Mouse (Mus musculus): Measurements from ENCODE around the gene Nlgn3. TPM values are rescaled to one million over a fixed set of nuclear protein-coding genes. Genes with fewer than 3 reads are reported as not detected.
"Not testable (repeated sequence)": the region's sequence is repeated elsewhere in the genome, so short reads cannot be mapped to it uniquely, and the experiment has no call there.

The Nlgn3 gene
- polyA plus RNA-seq, 1 experiment: 0.22 TPM

- H3K27ac ChIP-seq (ENCODE audit: control insufficient read depth, insufficient read depth, low read depth, low read length): peak overlapping the region; percentile 84
- H3K27me3 ChIP-seq (ENCODE audit: control insufficient read depth, insufficient read depth, low read length): no peaks in the 10 kb centered on the region
- no peak for TF ChIP-seq CTCF (IDR thresholded peaks at IDR 0.05; ENCODE audit: control insufficient read depth, insufficient read depth, insufficient replicate concordance, low read depth, low read length)
- H3K36me3 ChIP-seq (ENCODE audit: control insufficient read depth, insufficient read depth, low read length): no peaks in the 10 kb centered on the region
- H3K4me1 ChIP-seq (ENCODE audit: control insufficient read depth, insufficient read depth, low read length): no peaks in the 10 kb centered on the region
- peak overlapping the region; percentile 79 for H3K4me3 ChIP-seq (ENCODE audit: control insufficient read depth, low read depth, low read length)
These were observed 33.0 kb downstream of the Nlgn3 start for GRCm38 (mm10) chrX:101332031-101332374.

DNA sequence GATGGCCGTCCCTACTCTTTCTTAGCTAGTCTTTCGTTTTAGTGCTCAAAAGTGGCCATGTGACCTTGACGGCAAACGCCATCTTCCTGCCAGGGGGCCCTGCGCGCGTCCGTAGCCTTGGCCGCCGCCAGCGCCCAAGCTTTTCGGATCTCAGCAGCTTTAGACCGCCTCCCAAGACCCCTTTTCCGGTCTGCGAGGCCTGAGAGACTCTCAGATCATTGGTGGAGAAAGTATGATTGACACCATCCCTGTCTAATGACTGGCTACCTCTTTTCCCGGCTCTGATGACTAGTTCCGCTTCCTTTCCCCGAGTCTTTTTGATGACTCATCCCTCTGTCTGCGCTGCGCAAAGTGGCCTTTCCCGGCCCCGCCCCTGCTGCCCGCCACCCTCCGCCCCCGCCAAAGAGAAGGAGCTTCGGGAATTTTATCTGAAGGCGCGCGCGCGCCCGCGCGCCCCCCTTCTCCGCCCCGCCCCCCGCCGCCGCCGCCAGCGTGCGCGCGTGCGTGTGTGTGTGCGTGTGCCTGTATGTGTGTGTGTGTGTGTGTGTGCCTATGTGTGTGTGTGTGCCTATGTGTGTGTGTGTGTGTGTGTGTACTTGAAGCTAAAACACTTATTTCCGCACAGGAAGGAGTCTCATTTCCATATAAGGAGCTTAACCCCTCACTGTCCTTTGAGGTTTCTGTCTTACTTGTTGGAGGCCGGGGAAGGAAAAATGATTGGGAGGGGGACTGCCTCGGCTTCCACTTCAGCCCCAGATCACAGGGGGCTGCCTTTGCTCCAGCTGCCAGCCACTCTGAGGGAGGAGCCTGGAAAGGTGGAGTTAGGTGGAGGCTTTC is 33.6 kb downstream of the Nlgn3 start:
- peak; percentile 57 for TF ChIP-seq POLR2A (IDR thresholded peaks at IDR 0.05; ENCODE audit: control insufficient read depth, low read depth, low read length)
- TF ChIP-seq CTCF (IDR thresholded peaks at IDR 0.05; ENCODE audit: control insufficient read depth, insufficient read depth, insufficient replicate concordance, low read depth, low read length): no peak
- no peaks in the 10 kb centered on the region for H3K36me3 ChIP-seq (ENCODE audit: control insufficient read depth, insufficient read depth, low read length)
- H3K27ac ChIP-seq (ENCODE audit: control insufficient read depth, insufficient read depth, low read depth, low read length): peak overlapping the region; percentile 84
- H3K4me3 ChIP-seq (ENCODE audit: control insufficient read depth, low read depth, low read length): peak overlapping the region; percentile 79
- H3K4me1 ChIP-seq (ENCODE audit: control insufficient read depth, insufficient read depth, low read length): no peaks in the 10 kb centered on the region
- no peaks in the 10 kb centered on the region for H3K27me3 ChIP-seq (ENCODE audit: control insufficient read depth, insufficient read depth, low read length)

DNA sequence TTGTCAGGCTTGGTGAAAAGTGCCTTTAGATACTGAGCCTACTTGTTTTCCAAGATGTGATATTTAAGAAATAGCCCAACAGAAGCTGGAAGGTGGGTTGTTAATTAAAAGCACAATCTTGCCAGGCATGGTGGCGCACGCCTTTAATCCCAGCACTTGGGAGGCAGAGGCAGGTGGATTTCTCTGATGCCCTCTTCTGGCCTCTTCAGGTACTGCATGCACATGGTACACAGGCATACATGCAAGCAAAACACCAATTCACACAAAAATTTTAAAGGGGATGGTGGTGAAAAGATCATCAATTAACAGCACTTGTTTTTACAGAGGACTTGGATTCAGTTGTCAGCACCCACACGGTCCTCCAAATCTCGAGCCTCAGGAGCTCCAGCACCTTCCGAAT is 35.6 kb downstream of the Nlgn3 start:
- Histone ChIP-seq H3K27ac (ENCODE audit: control insufficient read depth, insufficient read depth, low read depth, low read length) (no peak overlapping the region), H3K4me1 (ENCODE audit: control insufficient read depth, insufficient read depth, low read length) (no peaks in the 10 kb centered on the region), H3K36me3 (ENCODE audit: control insufficient read depth, insufficient read depth, low read length) (no peaks in the 10 kb centered on the region), H3K4me3 (ENCODE audit: control insufficient read depth, low read depth, low read length) (no peak overlapping the region), H3K27me3 (ENCODE audit: control insufficient read depth, insufficient read depth, low read length) (no peaks in the 10 kb centered on the region)
- TF ChIP-seq POLR2A (IDR thresholded peaks at IDR 0.05; ENCODE audit: control insufficient read depth, low read depth, low read length) (no peak), CTCF (IDR thresholded peaks at IDR 0.05; ENCODE audit: control insufficient read depth, insufficient read depth, insufficient replicate concordance, low read depth, low read length) (peak; percentile 39; the same call in 1 of the 2 replicates)

- Histone ChIP-seq H3K36me3 (ENCODE audit: control insufficient read depth, insufficient read depth, low read length) (no peaks in the 10 kb centered on the region), H3K27me3 (ENCODE audit: control insufficient read depth, insufficient read depth, low read length) (no peaks in the 10 kb centered on the region)
These were observed 39.7 kb downstream of the Nlgn3 start for GRCm38 (mm10) chrX:101338666-101339065.

GRCm38 (mm10) chrX:101342837-101343236 is 43.9 kb downstream of the Nlgn3 start:
- H3K27ac ChIP-seq (ENCODE audit: control insufficient read depth, insufficient read depth, low read depth, low read length); H3K36me3 ChIP-seq (ENCODE audit: control insufficient read depth, insufficient read depth, low read length); H3K4me3 ChIP-seq (ENCODE audit: control insufficient read depth, low read depth, low read length); H3K27me3 ChIP-seq (ENCODE audit: control insufficient read depth, insufficient read depth, low read length); H3K4me1 ChIP-seq (ENCODE audit: control insufficient read depth, insufficient read depth, low read length): not testable (repeated sequence)

More at GRCm38 (mm10) chrX:101338666-101339065, 39.7 kb downstream of the Nlgn3 start:
- Histone ChIP-seq H3K27ac (ENCODE audit: control insufficient read depth, insufficient read depth, low read depth, low read length) (no peak overlapping the region), H3K4me1 (ENCODE audit: control insufficient read depth, insufficient read depth, low read length) (no peaks in the 10 kb centered on the region), H3K4me3 (ENCODE audit: control insufficient read depth, low read depth, low read length) (no peak overlapping the region)
- no peak for TF ChIP-seq CTCF (IDR thresholded peaks at IDR 0.05; ENCODE audit: control insufficient read depth, insufficient read depth, insufficient replicate concordance, low read depth, low read length)
- no peak for TF ChIP-seq POLR2A (IDR thresholded peaks at IDR 0.05; ENCODE audit: control insufficient read depth, low read depth, low read length)

DNA sequence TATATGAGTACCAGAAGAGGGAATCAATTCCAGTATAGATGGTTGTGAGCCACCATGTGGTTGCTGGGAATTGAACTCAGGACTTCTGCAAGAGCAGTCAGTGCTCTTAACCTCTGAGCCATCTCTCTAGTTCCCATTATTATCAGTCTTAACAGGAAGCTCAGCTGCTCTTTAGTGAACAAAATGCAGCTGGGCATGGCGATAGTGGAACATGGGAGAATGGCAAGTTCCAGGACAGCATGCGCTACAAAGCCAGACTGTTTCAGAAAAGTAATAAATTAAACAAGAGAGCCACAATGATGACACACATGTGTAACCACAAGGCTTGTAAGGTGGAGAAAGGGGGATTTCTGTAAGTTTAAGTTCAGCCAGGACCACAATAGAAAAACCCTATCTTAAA is 46.5 kb downstream of the Nlgn3 start:
- no peak overlapping the region for H3K4me3 ChIP-seq (ENCODE audit: control insufficient read depth, low read depth, low read length)
- no peaks in the 10 kb centered on the region for H3K36me3 ChIP-seq (ENCODE audit: control insufficient read depth, insufficient read depth, low read length)
- H3K27ac ChIP-seq (ENCODE audit: control insufficient read depth, insufficient read depth, low read depth, low read length): no peak overlapping the region
- no peaks in the 10 kb centered on the region for H3K27me3 ChIP-seq (ENCODE audit: control insufficient read depth, insufficient read depth, low read length)
- no peaks in the 10 kb centered on the region for H3K4me1 ChIP-seq (ENCODE audit: control insufficient read depth, insufficient read depth, low read length)
- TF ChIP-seq CTCF (IDR thresholded peaks at IDR 0.05; ENCODE audit: control insufficient read depth, insufficient read depth, insufficient replicate concordance, low read depth, low read length): no peak
- no peak for TF ChIP-seq POLR2A (IDR thresholded peaks at IDR 0.05; ENCODE audit: control insufficient read depth, low read depth, low read length)

DNA sequence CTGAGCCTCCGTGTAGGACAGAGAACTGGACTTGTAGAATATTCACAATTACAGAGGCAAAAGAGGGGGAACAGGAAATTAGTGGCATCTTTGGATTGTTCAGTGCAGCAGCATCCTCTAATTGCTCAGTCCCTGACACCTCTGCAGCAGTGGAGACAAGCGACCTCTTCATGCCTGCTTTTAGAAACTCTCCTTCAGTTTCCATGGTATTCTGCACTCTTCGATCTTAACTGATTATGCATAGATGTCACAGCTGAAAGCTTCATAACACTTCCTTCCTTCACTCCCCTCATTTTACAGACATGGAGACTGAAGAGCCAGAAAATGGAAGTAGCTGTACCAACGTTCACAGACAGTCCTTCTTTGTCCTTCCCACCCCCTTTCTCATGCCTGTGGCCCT is 47.5 kb downstream of the Nlgn3 start:
- Histone ChIP-seq H3K36me3 (ENCODE audit: control insufficient read depth, insufficient read depth, low read length) (no peaks in the 10 kb centered on the region), H3K27ac (ENCODE audit: control insufficient read depth, insufficient read depth, low read depth, low read length) (no peak overlapping the region), H3K27me3 (ENCODE audit: control insufficient read depth, insufficient read depth, low read length) (no peaks in the 10 kb centered on the region), H3K4me3 (ENCODE audit: control insufficient read depth, low read depth, low read length) (no peak overlapping the region), H3K4me1 (ENCODE audit: control insufficient read depth, insufficient read depth, low read length) (no peaks in the 10 kb centered on the region)
- TF ChIP-seq CTCF (IDR thresholded peaks at IDR 0.05; ENCODE audit: control insufficient read depth, insufficient read depth, insufficient replicate concordance, low read depth, low read length) (no peak), POLR2A (IDR thresholded peaks at IDR 0.05; ENCODE audit: control insufficient read depth, low read depth, low read length) (no peak)

GRCm38 (mm10) chrX:101351188-101351587 is 52.2 kb downstream of the Nlgn3 start:
- Histone ChIP-seq H3K27me3 (ENCODE audit: control insufficient read depth, insufficient read depth, low read length) (no peaks in the 10 kb centered on the region), H3K27ac (ENCODE audit: control insufficient read depth, insufficient read depth, low read depth, low read length) (no peak overlapping the region), H3K4me1 (ENCODE audit: control insufficient read depth, insufficient read depth, low read length) (no peaks in the 10 kb centered on the region), H3K36me3 (ENCODE audit: control insufficient read depth, insufficient read depth, low read length) (no peaks in the 10 kb centered on the region), H3K4me3 (ENCODE audit: control insufficient read depth, low read depth, low read length) (no peak overlapping the region)
- no peak for TF ChIP-seq CTCF (IDR thresholded peaks at IDR 0.05; ENCODE audit: control insufficient read depth, insufficient read depth, insufficient replicate concordance, low read depth, low read length)
- TF ChIP-seq POLR2A (IDR thresholded peaks at IDR 0.05; ENCODE audit: control insufficient read depth, low read depth, low read length): no peak

DNA sequence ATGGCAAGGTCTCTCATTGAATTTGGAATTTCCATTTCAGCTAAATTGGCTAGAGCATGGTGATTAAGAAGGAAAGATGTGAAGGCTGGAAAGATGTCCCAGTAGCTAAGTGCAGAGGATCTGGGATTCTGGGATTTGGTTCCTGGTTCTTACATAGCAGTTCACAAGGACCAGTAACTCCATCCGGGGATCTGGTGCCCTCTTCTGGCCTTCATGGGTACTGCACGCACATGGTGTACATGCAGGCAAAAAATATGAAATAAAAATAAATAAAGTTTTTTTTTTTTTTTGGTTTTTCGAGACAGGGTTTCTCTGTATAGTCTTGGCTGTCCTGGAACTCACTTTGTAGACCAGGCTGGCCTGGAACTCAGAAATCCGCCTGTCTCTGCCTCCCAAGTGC is 59.9 kb downstream of the Nlgn3 start:
- not testable (repeated sequence) for H3K27me3 ChIP-seq (ENCODE audit: control insufficient read depth, insufficient read depth, low read length); H3K36me3 ChIP-seq (ENCODE audit: control insufficient read depth, insufficient read depth, low read length); H3K4me3 ChIP-seq (ENCODE audit: control insufficient read depth, low read depth, low read length); H3K27ac ChIP-seq (ENCODE audit: control insufficient read depth, insufficient read depth, low read depth, low read length); H3K4me1 ChIP-seq (ENCODE audit: control insufficient read depth, insufficient read depth, low read length)
